Mouse (Mus musculus) CH12.LX (cell line): ENCODE measurements around the gene Abhd4. TPM values are rescaled to one million over a fixed set of nuclear protein-coding genes. Genes with fewer than 3 reads are reported as not detected.

Experiments used
- DNase-seq: peaks from one replicate; pipeline ENCODE4 v3.0.0-alpha.2; 2013; ENCODE audit errors: extremely low read depth
- H3K27ac ChIP-seq: 2 replicates; pipeline ENCODE4 v1.5.1; 2012; ENCODE audit warnings: low read depth, mild to moderate bottlenecking, control low read depth, moderate library complexity; ENCODE audit not compliant: insufficient read depth
- H3K27me3 ChIP-seq: replicated peaks from 2 replicates; pipeline ENCODE3; 2012; ENCODE audit warnings: inconsistent platforms
- H3K36me3 ChIP-seq, 2 experiments: replicated peaks in 1 of 2; 2 replicates each; pipeline versions ENCODE3 to v1.6.1; 2012; ENCODE audit warnings: inconsistent platforms in 1 of 2, low read length in 1 of 2, mild to moderate bottlenecking in 1 of 2, mixed read lengths in 1 of 2, moderate library complexity in 1 of 2; ENCODE audit not compliant: control insufficient read depth in 1 of 2, insufficient read depth in 1 of 2
- H3K4me1 ChIP-seq, 2 experiments: 2 replicates each; pipeline ENCODE4 v1.6.1; 2012; ENCODE audit warnings: inconsistent platforms in 1 of 2, moderate library complexity in 1 of 2; ENCODE audit not compliant: insufficient read depth in 2 of 2, control insufficient read depth in 1 of 2
- H3K4me2 ChIP-seq: 2 replicates; pipeline ENCODE4 v1.6.1; 2012; ENCODE audit warnings: low read depth, mild to moderate bottlenecking, control low read depth; ENCODE audit not compliant: poor library complexity, insufficient read depth, severe bottlenecking
- H3K4me3 ChIP-seq, 3 experiments: fragments of 150-350 bp in 1 of 3; sonication (generic) in 1 of 3; replicated peaks in 1 of 3; 2 replicates each; pipeline versions ENCODE3 to v1.5.1; 2011 to 2012; ENCODE audit warnings: low read depth in 2 of 3, low read length in 2 of 3, mild to moderate bottlenecking in 2 of 3, moderate library complexity in 2 of 3, control low read depth in 1 of 3, improper control_type of control experiment in 1 of 3, inconsistent platforms in 1 of 3, mixed read lengths in 1 of 3; ENCODE audit not compliant: poor library complexity in 1 of 3
- H3K79me2 ChIP-seq: replicated peaks from 2 replicates; pipeline ENCODE4 v1.6.1; 2012; ENCODE audit warnings: mild to moderate bottlenecking, moderate library complexity; ENCODE audit not compliant: control insufficient read depth, poor library complexity, insufficient read depth, severe bottlenecking; ENCODE audit errors: extremely low read depth
- H3K9ac ChIP-seq: 2 replicates; pipeline ENCODE4 v1.6.1; 2012; ENCODE audit warnings: low read depth, mild to moderate bottlenecking, control low read depth, moderate library complexity; ENCODE audit not compliant: insufficient read depth
- H3K9me3 ChIP-seq: replicated peaks from 2 replicates; pipeline ENCODE3; 2012; ENCODE audit warnings: low read length, inconsistent platforms, mixed read lengths
- BHLHE40 ChIP-seq: IDR thresholded peaks from 2 replicates; pipeline ENCODE4 v1.6.1; 2011; ENCODE audit warnings: mild to moderate bottlenecking, low read depth, low read length, improper control_type of control experiment
- CHD1 ChIP-seq: IDR thresholded peaks from 2 replicates; pipeline ENCODE4 v1.6.1; 2012; ENCODE audit warnings: low read depth, low read length, improper control_type of control experiment, inconsistent platforms
- CHD2 ChIP-seq: IDR thresholded peaks from 2 replicates; pipeline ENCODE4 v1.6.1; 2011; ENCODE audit warnings: low read length, improper control_type of control experiment
- ELF1 ChIP-seq: IDR thresholded peaks from 2 replicates; pipeline ENCODE4 v1.6.1; 2014; ENCODE audit warnings: low read depth, mild to moderate bottlenecking, inconsistent platforms, low read length, improper control_type of control experiment
- HCFC1 ChIP-seq: IDR thresholded peaks from 2 replicates; pipeline ENCODE4 v1.6.1; 2012; ENCODE audit warnings: low read depth, mild to moderate bottlenecking, inconsistent platforms, low read length, improper control_type of control experiment
- MAFK ChIP-seq: IDR thresholded peaks from 2 replicates; pipeline ENCODE4 v1.6.1; 2011; ENCODE audit warnings: low read length, improper control_type of control experiment; ENCODE audit not compliant: insufficient replicate concordance
- MAZ ChIP-seq: IDR thresholded peaks from 2 replicates; pipeline ENCODE4 v1.6.1; 2012; ENCODE audit warnings: low read depth, mild to moderate bottlenecking, inconsistent platforms, low read length, improper control_type of control experiment, moderate library complexity
- MXI1 ChIP-seq: IDR thresholded peaks from 2 replicates; pipeline ENCODE4 v1.6.1; 2011; ENCODE audit warnings: mild to moderate bottlenecking, low read depth, low read length, improper control_type of control experiment
- MYC ChIP-seq: IDR thresholded peaks from 2 replicates; pipeline ENCODE4 v1.6.1; 2011; ENCODE audit warnings: low read depth, mild to moderate bottlenecking, improper control_type of control experiment, low read length
- NELFE ChIP-seq: IDR thresholded peaks from 2 replicates; pipeline ENCODE4 v1.6.1; 2011; ENCODE audit warnings: low read depth, low read length, improper control_type of control experiment
- NRF1 ChIP-seq: IDR thresholded peaks from 2 replicates; pipeline ENCODE4 v1.6.1; 2014; ENCODE audit warnings: low read depth, mild to moderate bottlenecking, inconsistent platforms, low read length, improper control_type of control experiment, moderate library complexity
- PAX5 ChIP-seq: IDR thresholded peaks from 2 replicates; pipeline ENCODE4 v1.6.1; 2012; ENCODE audit warnings: low read length, inconsistent platforms, mixed read lengths
- SIN3A ChIP-seq: IDR thresholded peaks from 2 replicates; pipeline ENCODE4 v1.6.1; 2012; ENCODE audit warnings: low read length, improper control_type of control experiment, inconsistent platforms
- TBP ChIP-seq: conservative IDR thresholded peaks from 2 replicates; pipeline ENCODE4 v1.6.1; 2011; ENCODE audit warnings: low read depth, low read length, improper control_type of control experiment
- UBTF ChIP-seq: IDR thresholded peaks from 2 replicates; pipeline ENCODE4 v1.6.1; 2012; ENCODE audit warnings: low read depth, mild to moderate bottlenecking, inconsistent platforms, low read length, improper control_type of control experiment, moderate library complexity
- ZMIZ1 ChIP-seq: IDR thresholded peaks from 2 replicates; pipeline ENCODE4 v1.6.1; 2012; ENCODE audit warnings: low read depth, mild to moderate bottlenecking, inconsistent platforms, low read length, improper control_type of control experiment
- dilution Hi-C: fragments of 300-500 bp; cut with MboI; formaldehyde crosslinking; loops from 2 replicates; pipeline ENCODE4 v1.14.3; 2020; ENCODE audit warnings: low sequenced_read_pairs; ENCODE audit not compliant: extremely low pct_unique_long_range_greater_than_20kb, extremely low pct_ligation_motif_present
- in situ Hi-C: fragments of 300-500 bp; cut with MboI; formaldehyde crosslinking; loops from 3 replicates; pipeline ENCODE4 v1.14.3; 2019; ENCODE audit warnings: low sequenced_read_pairs, low pct_ligation_motif_present, low pct_unique_long_range_greater_than_20kb, mixed read lengths
- polyA plus RNA-seq: library from polyadenylated mRNA; unstranded; fragments of >175 nt; gene quantifications from 2 replicates; pipeline ENCODE4 v1.2.1, GENCODE M21; 2012; ENCODE audit warnings: low read depth; ENCODE audit not compliant: insufficient read length
- total RNA-seq, 2 experiments: library from RNA; depleted of rRNA; stranded (reverse); fragments of 300-350 nt in 1 of 2; fragments of >200 nt in 1 of 2; gene quantifications; 2 replicates each; pipeline ENCODE4 v1.2.3; 2012 to 2014

The Abhd4 gene
- total and polyA plus RNA-seq, 3 experiments: 15.9 to 23.0 (median 19.8) TPM

GRCm38 (mm10) chr14:54214477-54214876 is 39.5 kb upstream of the Abhd4 start:
- Histone ChIP-seq H3K27me3 (no peaks in the 10 kb centered on the region), H3K4me1 (peaks cover 0 to 9% of the 10 kb centered on the region in 2 experiments; a peak in 1 of 4 replicates), H3K36me3 (no peaks in the 10 kb centered on the region), H3K9me3 (no peaks in the 10 kb centered on the region), H3K27ac (no peak overlapping the region), H3K4me2 (no peak overlapping the region), H3K9ac (no peak overlapping the region), H3K79me2 (no peaks in the 10 kb centered on the region), H3K4me3 (no peak overlapping the region)
- DNase-seq: no peak
- in situ Hi-C loops: loop anchor here (5.0 kb wide), 1 partner anchor 37 kb away; no protein-coding TSS in a partner anchor
- TF ChIP-seq PAX5 (no peak), CHD2 (no peak), MXI1 (no peak), ZMIZ1 (no peak), MAFK (no peak)
- dilution Hi-C loops: no loop called here

- dilution Hi-C loops: no loop called here
- Histone ChIP-seq H3K9me3 (no peaks in the 10 kb centered on the region), H3K4me2 (no peak overlapping the region), H3K36me3 (no peaks in the 10 kb centered on the region), H3K27ac (no peak overlapping the region)
- TF ChIP-seq MAFK (no peak), CHD1 (no peak), UBTF (no peak), BHLHE40 (no peak)
- TF ChIP-seq, all 38 proteins: peak for 0
- DNase-seq: no peak
- Histone ChIP-seq H3K4me3 (no peak overlapping the region), H3K4me1 (peaks cover 0 to 9% of the 10 kb centered on the region in 2 experiments; a peak in 1 of 4 replicates), H3K79me2 (no peaks in the 10 kb centered on the region), H3K27me3 (no peaks in the 10 kb centered on the region), H3K9ac (no peak overlapping the region)
- in situ Hi-C loops: loop anchor here (5.0 kb wide), 1 partner anchor 38 kb away; no protein-coding TSS in a partner anchor
Measured at GRCm38 (mm10) chr14:54214901-54215300, 39.1 kb upstream of the Abhd4 start.

GRCm38 (mm10) chr14:54216126-54216525 is 37.9 kb upstream of the Abhd4 start:
- in situ Hi-C loops (no loop called here), dilution Hi-C loops (no loop called here)
- Histone ChIP-seq H3K36me3 (no peaks in the 10 kb centered on the region), H3K9ac (no peak overlapping the region), H3K4me3 (no peak overlapping the region), H3K27ac (no peak overlapping the region), H3K9me3 (no peaks in the 10 kb centered on the region), H3K79me2 (no peaks in the 10 kb centered on the region), H3K4me2 (no peak overlapping the region), H3K27me3 (no peaks in the 10 kb centered on the region), H3K4me1 (peaks cover 5 to 17% of the 10 kb centered on the region in 2 experiments; a peak in 3 of 4 replicates)
- no peak for DNase-seq
- TF ChIP-seq SIN3A (no peak), MAZ (no peak), HCFC1 (no peak), CHD1 (no peak), MYC (no peak), NRF1 (no peak), BHLHE40 (no peak), ELF1 (no peak), NELFE (no peak), TBP (no peak)
